Mouse (Mus musculus): ENCODE data around the gene Tfb1m. TPM values are rescaled to one million over a fixed set of nuclear protein-coding genes. Genes with fewer than 3 reads are reported as not detected.

The Tfb1m gene
- total and polyA plus RNA-seq, 3 experiments: 1.8 to 36.3 (median 22.6) TPM

DNA sequence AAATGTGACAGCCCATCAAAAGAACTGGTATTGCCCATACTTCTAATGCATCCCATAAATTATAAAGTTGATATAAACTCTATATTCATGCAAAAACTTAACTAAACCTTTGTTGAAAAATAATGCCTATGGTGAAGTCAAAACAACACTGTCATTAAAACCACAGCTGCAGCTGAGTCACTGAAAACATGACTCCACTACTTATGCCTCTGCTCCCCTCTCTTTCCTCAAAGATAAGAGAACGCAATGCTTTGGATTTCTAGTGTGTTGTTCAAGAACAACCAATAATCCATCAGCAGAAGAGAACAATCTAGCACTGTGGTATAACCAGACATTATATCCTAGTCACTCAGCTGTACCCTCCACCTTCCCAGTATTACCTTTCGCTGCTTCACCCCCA lies 17.3 kb downstream of the Tfb1m start:
- DNase-seq (ENCODE audit: low spot score) (no peak), ATAC-seq (ENCODE audit: extremely low read depth, insufficient number of reproducible peaks, low FRiP score, poor library complexity, severe bottlenecking) (no peak)
- Histone ChIP-seq H3K4me3 (ENCODE audit: low read depth, low read length) (no peak overlapping the region), H3K36me3 (replicated peaks) (peaks cover 55% of the 10 kb centered on the region), H3K9me3 (replicated peaks) (no peaks in the 10 kb centered on the region), H3K4me1 (ENCODE audit: insufficient read depth, low read depth, low read length) (no peaks in the 10 kb centered on the region), H3K27me3 (ENCODE audit: insufficient read depth, low read length) (no peaks in the 10 kb centered on the region)
- TF ChIP-seq POLR2AphosphoS5 (IDR thresholded peaks at IDR 0.05; ENCODE audit: insufficient replicate concordance, low read depth, low read length) (no peak), CTCF (IDR thresholded peaks at IDR 0.05; ENCODE audit: low read depth, low read length) (no peak), TAL1 (conservative IDR thresholded peaks at IDR 0.05; ENCODE audit: low read depth, low read length) (no peak), GATA2 (IDR thresholded peaks at IDR 0.05; ENCODE audit: borderline replicate concordance, low read depth, low read length) (no peak), GATA1 (IDR thresholded peaks at IDR 0.05; ENCODE audit: borderline replicate concordance, low read length) (no peak)

DNA sequence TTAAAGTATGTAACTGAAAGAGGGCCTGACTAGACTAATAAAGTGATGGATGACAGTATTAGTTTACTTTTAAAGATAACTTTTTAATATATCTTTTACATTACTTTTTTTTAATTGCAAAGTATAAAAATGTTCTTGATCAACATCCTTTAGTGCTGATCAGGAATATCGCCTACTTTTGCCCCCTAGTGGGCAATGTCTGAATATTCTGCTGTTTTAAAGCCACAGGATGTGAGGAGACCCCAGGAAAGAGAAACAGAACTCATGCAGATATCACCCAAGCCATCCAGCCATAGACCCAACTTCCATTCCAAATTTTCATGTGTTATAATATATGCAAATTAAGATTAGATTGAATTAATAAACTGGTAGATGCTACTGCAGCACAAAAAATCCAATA lies 24.2 kb downstream of the Tfb1m start:
- Histone ChIP-seq H3K36me3 (replicated peaks) (peaks cover 52% of the 10 kb centered on the region), H3K27me3 (ENCODE audit: insufficient read depth, low read length) (no peaks in the 10 kb centered on the region), H3K4me3 (ENCODE audit: low read depth, low read length) (no peak overlapping the region), H3K9me3 (replicated peaks) (no peaks in the 10 kb centered on the region), H3K4me1 (ENCODE audit: insufficient read depth, low read depth, low read length) (no peaks in the 10 kb centered on the region)
- no peak for ATAC-seq (ENCODE audit: extremely low read depth, insufficient number of reproducible peaks, low FRiP score, poor library complexity, severe bottlenecking)
- peak; percentile 14 for DNase-seq (ENCODE audit: low spot score)
- TF ChIP-seq CTCF (IDR thresholded peaks at IDR 0.05; ENCODE audit: low read depth, low read length): no peak
- TF ChIP-seq TAL1 (conservative IDR thresholded peaks at IDR 0.05; ENCODE audit: low read depth, low read length): no peak
- TF ChIP-seq GATA2 (IDR thresholded peaks at IDR 0.05; ENCODE audit: borderline replicate concordance, low read depth, low read length): no peak
- no peak for TF ChIP-seq POLR2AphosphoS5 (IDR thresholded peaks at IDR 0.05; ENCODE audit: insufficient replicate concordance, low read depth, low read length)
- TF ChIP-seq GATA1 (IDR thresholded peaks at IDR 0.05; ENCODE audit: borderline replicate concordance, low read length): no peak

- H3K4me3 ChIP-seq (ENCODE audit: low read depth, low read length): no peak within 1 kb of the TSS
- H3K4me1 ChIP-seq (ENCODE audit: insufficient read depth, low read depth, low read length): no peaks in the 10 kb centered on the region
- DNase-seq (ENCODE audit: low spot score) (no peak), ATAC-seq (ENCODE audit: extremely low read depth, insufficient number of reproducible peaks, low FRiP score, poor library complexity, severe bottlenecking) (no peak)
- peaks cover 49% of the 10 kb centered on the region for H3K36me3 ChIP-seq (replicated peaks)
- TF ChIP-seq GATA1 (IDR thresholded peaks at IDR 0.05; ENCODE audit: borderline replicate concordance, low read length) (no peak), GATA2 (IDR thresholded peaks at IDR 0.05; ENCODE audit: borderline replicate concordance, low read depth, low read length) (no peak), POLR2AphosphoS5 (IDR thresholded peaks at IDR 0.05; ENCODE audit: insufficient replicate concordance, low read depth, low read length) (no peak), TAL1 (conservative IDR thresholded peaks at IDR 0.05; ENCODE audit: low read depth, low read length) (no peak), CTCF (IDR thresholded peaks at IDR 0.05; ENCODE audit: low read depth, low read length) (no peak)
- no peaks in the 10 kb centered on the region for H3K27me3 ChIP-seq (ENCODE audit: insufficient read depth, low read length)
- H3K9me3 ChIP-seq (replicated peaks): no peaks in the 10 kb centered on the region
Measured at GRCm38 (mm10) chr17:3532254-3532653, 25.3 kb downstream of the Tfb1m start, which contains the start of gene Cldn20. TSS of gene Cldn20 (plus strand) at chr17:3532554.

- H3K4me3 ChIP-seq (ENCODE audit: low read depth, low read length): no peak overlapping the region
- no peaks in the 10 kb centered on the region for H3K27me3 ChIP-seq (ENCODE audit: insufficient read depth, low read length)
- ATAC-seq (ENCODE audit: extremely low read depth, insufficient number of reproducible peaks, low FRiP score, poor library complexity, severe bottlenecking) (no peak), DNase-seq (ENCODE audit: low spot score) (no peak)
- peaks cover 47% of the 10 kb centered on the region for H3K36me3 ChIP-seq (replicated peaks)
- H3K4me1 ChIP-seq (ENCODE audit: insufficient read depth, low read depth, low read length): no peaks in the 10 kb centered on the region
- H3K9me3 ChIP-seq (replicated peaks): no peaks in the 10 kb centered on the region
- TF ChIP-seq CTCF (IDR thresholded peaks at IDR 0.05; ENCODE audit: low read depth, low read length): no peak
- no peak for TF ChIP-seq GATA1 (IDR thresholded peaks at IDR 0.05; ENCODE audit: borderline replicate concordance, low read length)
- no peak for TF ChIP-seq TAL1 (conservative IDR thresholded peaks at IDR 0.05; ENCODE audit: low read depth, low read length)
- TF ChIP-seq POLR2AphosphoS5 (IDR thresholded peaks at IDR 0.05; ENCODE audit: insufficient replicate concordance, low read depth, low read length): no peak
- no peak for TF ChIP-seq GATA2 (IDR thresholded peaks at IDR 0.05; ENCODE audit: borderline replicate concordance, low read depth, low read length)
Measured at GRCm38 (mm10) chr17:3531641-3532040, 25.9 kb downstream of the Tfb1m start.

- H3K9me3 ChIP-seq (replicated peaks): no peaks in the 10 kb centered on the region
- DNase-seq (ENCODE audit: low spot score) (no peak), ATAC-seq (ENCODE audit: extremely low read depth, insufficient number of reproducible peaks, low FRiP score, poor library complexity, severe bottlenecking) (no peak)
- no peaks in the 10 kb centered on the region for H3K27me3 ChIP-seq (ENCODE audit: insufficient read depth, low read length)
- peaks cover 51% of the 10 kb centered on the region for H3K36me3 ChIP-seq (replicated peaks)
- TF ChIP-seq TAL1 (conservative IDR thresholded peaks at IDR 0.05; ENCODE audit: low read depth, low read length): no peak
- no peak for TF ChIP-seq POLR2AphosphoS5 (IDR thresholded peaks at IDR 0.05; ENCODE audit: insufficient replicate concordance, low read depth, low read length)
- TF ChIP-seq GATA1 (IDR thresholded peaks at IDR 0.05; ENCODE audit: borderline replicate concordance, low read length): no peak
- H3K4me3 ChIP-seq (ENCODE audit: low read depth, low read length): no peak overlapping the region
- no peaks in the 10 kb centered on the region for H3K4me1 ChIP-seq (ENCODE audit: insufficient read depth, low read depth, low read length)
Measured at GRCm38 (mm10) chr17:3530549-3530948, 27.0 kb downstream of the Tfb1m start.

DNA sequence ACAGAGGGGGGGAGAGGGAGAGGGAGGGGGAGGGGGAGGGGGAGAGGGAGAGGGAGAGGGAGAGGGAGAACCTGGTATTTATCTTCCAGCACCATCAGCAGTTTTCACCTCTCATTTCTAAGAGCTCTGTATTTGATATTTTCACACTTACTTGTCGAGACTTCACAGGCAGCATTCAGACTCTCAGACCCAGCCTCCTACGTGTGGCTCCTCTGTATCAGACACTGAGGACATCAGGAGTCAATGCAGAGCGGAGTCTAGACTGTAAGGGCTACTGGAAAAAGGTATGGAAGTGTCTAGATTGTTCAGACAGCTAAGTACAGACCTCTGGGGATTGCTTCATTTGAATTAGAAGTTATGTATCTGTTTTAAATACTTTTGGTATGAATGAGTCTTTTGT lies 28.1 kb downstream of the Tfb1m start:
- no peak overlapping the region for H3K4me3 ChIP-seq (ENCODE audit: low read depth, low read length)
- H3K27me3 ChIP-seq (ENCODE audit: insufficient read depth, low read length): no peaks in the 10 kb centered on the region
- TF ChIP-seq GATA1 (IDR thresholded peaks at IDR 0.05; ENCODE audit: borderline replicate concordance, low read length) (no peak), CTCF (IDR thresholded peaks at IDR 0.05; ENCODE audit: low read depth, low read length) (no peak), GATA2 (IDR thresholded peaks at IDR 0.05; ENCODE audit: borderline replicate concordance, low read depth, low read length) (no peak), POLR2AphosphoS5 (IDR thresholded peaks at IDR 0.05; ENCODE audit: insufficient replicate concordance, low read depth, low read length) (no peak), TAL1 (conservative IDR thresholded peaks at IDR 0.05; ENCODE audit: low read depth, low read length) (no peak)
- H3K36me3 ChIP-seq (replicated peaks): peaks cover 54% of the 10 kb centered on the region
- no peak for DNase-seq (ENCODE audit: low spot score)
- no peak for ATAC-seq (ENCODE audit: extremely low read depth, insufficient number of reproducible peaks, low FRiP score, poor library complexity, severe bottlenecking)
- H3K4me1 ChIP-seq (ENCODE audit: insufficient read depth, low read depth, low read length): no peaks in the 10 kb centered on the region
- no peaks in the 10 kb centered on the region for H3K9me3 ChIP-seq (replicated peaks)
